Mouse (Mus musculus): ENCODE results near the gene Rasl2-9.
"Not testable (repeated sequence)": the region's sequence is repeated elsewhere in the genome, so short reads cannot be mapped to it uniquely, and the experiment has no call there.

Gene Rasl2-9

GRCm38 (mm10) chr7:5125549-5126406, at the start of gene Rasl2-9:
TSS of gene Rasl2-9 (minus strand) at chr7:5125950.
- in situ Hi-C loops (cut with MboI; ENCODE audit: unreplicated experiment in 2 of 2): no loop called here

GRCm38 (mm10) chr7:5149570-5149969, 23.8 kb upstream of the Rasl2-9 start, which contains the start of gene Vmn1r55:
TSS of gene Vmn1r55 (minus strand) at chr7:5149670.
- in situ Hi-C loops (cut with MboI; ENCODE audit: unreplicated experiment in 2 of 2): not testable (repeated sequence)

GRCm38 (mm10) chr7:5125078-5125477, 672 bp downstream of the Rasl2-9 start:
- in situ Hi-C loops (cut with MboI; ENCODE audit: unreplicated experiment in 2 of 2): no loop called here

- in situ Hi-C loops (cut with MboI; ENCODE audit: unreplicated experiment in 2 of 2): no loop called here
Measured at GRCm38 (mm10) chr7:5116850-5117249, 8.9 kb downstream of the Rasl2-9 start, which contains the start of gene Rfpl4. TSS of gene Rfpl4 (minus strand) at chr7:5116950.

- in situ Hi-C loops (cut with MboI; ENCODE audit: unreplicated experiment in 2 of 2): no loop called here
Measured at GRCm38 (mm10) chr7:5112701-5113100, 13.0 kb downstream of the Rasl2-9 start.

- in situ Hi-C loops (cut with MboI; ENCODE audit: unreplicated experiment in 2 of 2): no loop called here
Measured at GRCm38 (mm10) chr7:5109301-5109700, 16.4 kb downstream of the Rasl2-9 start.

- in situ Hi-C loops (cut with MboI; ENCODE audit: unreplicated experiment in 2 of 2): no loop called here
Measured at GRCm38 (mm10) chr7:5108272-5108671, 17.5 kb downstream of the Rasl2-9 start.

GRCm38 (mm10) chr7:5102564-5102963, 23.2 kb downstream of the Rasl2-9 start:
- in situ Hi-C loops (cut with MboI; ENCODE audit: unreplicated experiment in 2 of 2): no loop called here

- in situ Hi-C loops (cut with MboI; ENCODE audit: unreplicated experiment in 2 of 2): no loop called here
Measured at GRCm38 (mm10) chr7:5101066-5101663, 24.6 kb downstream of the Rasl2-9 start.

- in situ Hi-C loops (cut with MboI; ENCODE audit: unreplicated experiment in 2 of 2): no loop called here
Measured at GRCm38 (mm10) chr7:5099796-5100195, 26.0 kb downstream of the Rasl2-9 start.

- in situ Hi-C loops (cut with MboI; ENCODE audit: unreplicated experiment in 2 of 2): no loop called here
Measured at GRCm38 (mm10) chr7:5098769-5099168, 27.0 kb downstream of the Rasl2-9 start.

GRCm38 (mm10) chr7:5092831-5093510, 32.8 kb downstream of the Rasl2-9 start:
- in situ Hi-C loops (cut with MboI; ENCODE audit: unreplicated experiment in 2 of 2): no loop called here

GRCm38 (mm10) chr7:5092381-5092780, 33.4 kb downstream of the Rasl2-9 start:
- in situ Hi-C loops (cut with MboI; ENCODE audit: unreplicated experiment in 2 of 2): no loop called here

GRCm38 (mm10) chr7:5091008-5091728, 34.6 kb downstream of the Rasl2-9 start:
- in situ Hi-C loops (cut with MboI; ENCODE audit: unreplicated experiment in 2 of 2): no loop called here

- in situ Hi-C loops (cut with MboI; ENCODE audit: unreplicated experiment in 2 of 2): loop anchor here in 1 of 2 experiments (10.0 kb wide), 1 partner anchor 1195 kb away; the partner anchor contains the start of gene Zfp667
Measured at GRCm38 (mm10) chr7:5089853-5090252, 35.9 kb downstream of the Rasl2-9 start.

GRCm38 (mm10) chr7:5087886-5088285, 37.9 kb downstream of the Rasl2-9 start:
- in situ Hi-C loops (cut with MboI; ENCODE audit: unreplicated experiment in 2 of 2): loop anchor here in 1 of 2 experiments (10.0 kb wide), 1 partner anchor 1197 kb away; the partner anchor contains the start of gene Zfp667

GRCm38 (mm10) chr7:5086921-5087440, 38.8 kb downstream of the Rasl2-9 start:
- in situ Hi-C loops (cut with MboI; ENCODE audit: unreplicated experiment in 2 of 2): loop anchor here in 1 of 2 experiments (10.0 kb wide), 1 partner anchor 1198 kb away; the partner anchor contains the start of gene Zfp667

GRCm38 (mm10) chr7:5085512-5085911, 40.2 kb downstream of the Rasl2-9 start:
- in situ Hi-C loops (cut with MboI; ENCODE audit: unreplicated experiment in 2 of 2): loop anchor here in 1 of 2 experiments (10.0 kb wide), 1 partner anchor 1199 kb away; the partner anchor contains the start of gene Zfp667

GRCm38 (mm10) chr7:5083325-5084105, 42.2 kb downstream of the Rasl2-9 start:
- in situ Hi-C loops (cut with MboI; ENCODE audit: unreplicated experiment in 2 of 2): loop anchor here in 1 of 2 experiments (10.0 kb wide), 1 partner anchor 1201 kb away; the partner anchor contains the start of gene Zfp667
